Mouse (Mus musculus) heart, postnatal 4 days (tissue): Measurements from ENCODE around the gene Inka1. TPM values are rescaled to one million over a fixed set of nuclear protein-coding genes. Genes with fewer than 3 reads are reported as not detected.

Source experiments
- DNase-seq: peaks from one replicate; pipeline ENCODE4 v3.0.0; 2021
- total RNA-seq, 2 experiments: library from RNA; stranded (reverse); gene quantifications; 2 replicates each; pipeline ENCODE4 v1.2.3; 2021

Gene Inka1
- total RNA-seq, 2 experiments from 2014 or later, result 24.8 to 27.7 TPM

DNA sequence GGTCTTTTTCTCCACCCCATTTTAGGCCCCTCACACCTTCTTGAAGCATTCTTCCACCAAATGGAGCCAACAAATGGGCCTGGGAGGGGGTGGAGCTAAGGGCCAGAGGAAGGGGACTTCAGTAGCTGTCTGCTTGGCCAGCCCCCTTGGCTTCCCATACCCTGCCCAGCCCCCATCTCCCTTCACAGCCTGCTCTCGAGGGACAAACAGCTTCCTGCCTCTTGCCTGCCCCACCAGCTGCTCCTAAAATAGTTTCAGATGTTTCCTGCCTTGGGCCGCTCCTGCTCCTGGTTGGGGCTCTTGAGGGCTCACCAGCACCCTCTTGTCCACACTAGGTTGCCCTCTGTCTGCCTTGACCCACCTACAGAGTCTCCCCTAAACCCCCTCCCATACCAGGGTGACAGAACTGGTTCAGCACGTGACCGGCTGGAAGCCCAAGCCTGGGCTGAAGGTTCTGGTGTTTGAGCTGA lies 2.2 kb downstream of the Inka1 start:
- DNase-seq, result peak; percentile 92

DNA sequence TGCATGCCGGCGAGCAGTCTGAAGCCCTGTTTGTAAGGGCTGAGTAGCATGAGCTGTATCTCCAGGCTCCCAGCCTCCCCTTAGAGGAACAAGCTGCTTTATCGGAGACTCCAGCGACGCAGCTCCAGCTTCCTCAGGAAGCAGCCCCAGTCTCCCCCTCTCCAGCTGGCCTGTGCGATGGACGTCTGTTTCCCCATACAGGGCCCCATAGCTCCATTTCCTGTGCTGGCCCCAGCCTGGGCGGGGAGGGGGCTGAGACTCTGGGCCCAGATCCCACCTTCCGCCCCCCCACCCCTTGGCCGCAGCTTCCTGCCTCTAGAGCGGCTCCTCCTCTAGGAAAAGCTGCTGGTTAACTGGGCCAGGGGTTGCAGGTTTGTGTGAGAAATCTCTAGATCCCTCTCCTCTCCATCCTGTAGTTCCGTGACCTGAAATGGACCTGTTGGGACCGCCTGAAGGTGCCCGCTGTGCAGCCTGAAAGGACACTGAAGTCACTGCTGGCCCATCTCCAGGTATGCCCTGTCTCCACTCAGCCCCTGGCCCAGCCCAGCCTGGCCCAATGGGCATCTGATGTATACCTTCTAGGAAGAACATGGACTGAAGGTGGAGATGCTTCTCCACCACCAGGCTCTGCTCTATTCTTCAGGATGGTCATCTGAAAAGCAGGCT lies 2.9 kb downstream of the Inka1 start, which contains the start of gene Gm20661:
Gm20661 (plus strand) TSS at position 378 of the 666 bp plus-strand sequence.
- DNase-seq, result peak; percentile 88

DNA sequence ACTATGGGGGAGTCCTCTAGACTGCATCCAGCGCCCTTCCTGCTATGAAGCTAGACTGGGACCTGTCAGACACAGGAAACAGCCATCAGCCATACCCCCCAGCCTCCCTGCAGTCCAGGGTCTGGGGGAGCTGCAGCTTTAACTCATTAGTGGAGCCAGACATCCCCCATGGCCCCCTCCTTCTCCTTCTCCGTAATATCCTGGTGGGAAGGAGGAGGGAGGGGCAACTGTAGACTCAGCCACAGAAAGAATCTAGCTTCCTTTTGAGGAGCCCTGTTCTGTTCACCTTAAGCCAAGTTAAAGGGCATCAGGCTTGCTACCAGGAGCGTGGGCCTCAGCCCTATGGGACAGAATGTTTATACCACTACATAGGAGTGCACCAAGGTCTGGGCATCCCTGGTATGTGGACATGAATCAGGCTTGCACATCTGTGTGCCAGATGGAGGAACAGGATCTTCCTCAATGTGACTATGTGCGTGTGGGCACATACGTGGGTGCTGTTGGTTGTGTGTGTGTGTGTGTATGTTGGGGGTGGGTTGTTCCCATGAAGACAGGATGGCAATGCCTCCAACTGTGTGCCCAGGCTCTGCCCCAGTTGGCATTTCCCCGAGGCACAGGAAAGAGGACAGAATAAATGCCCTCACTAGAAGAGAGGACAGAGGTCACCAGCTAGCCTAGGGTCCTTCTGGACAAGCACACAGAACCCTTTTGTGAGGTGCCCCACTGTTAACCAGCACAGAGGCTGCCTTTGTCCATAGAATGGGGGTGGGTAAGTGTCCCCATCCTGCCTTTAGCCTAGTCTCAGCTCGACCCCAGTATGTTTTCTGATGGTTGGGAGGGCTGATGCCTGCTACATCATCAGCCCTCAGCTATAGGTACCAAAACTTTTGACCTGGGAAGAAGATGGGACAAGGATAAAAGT lies 3.7 kb downstream of the Inka1 start:
- peak; percentile 61 for DNase-seq

DNA sequence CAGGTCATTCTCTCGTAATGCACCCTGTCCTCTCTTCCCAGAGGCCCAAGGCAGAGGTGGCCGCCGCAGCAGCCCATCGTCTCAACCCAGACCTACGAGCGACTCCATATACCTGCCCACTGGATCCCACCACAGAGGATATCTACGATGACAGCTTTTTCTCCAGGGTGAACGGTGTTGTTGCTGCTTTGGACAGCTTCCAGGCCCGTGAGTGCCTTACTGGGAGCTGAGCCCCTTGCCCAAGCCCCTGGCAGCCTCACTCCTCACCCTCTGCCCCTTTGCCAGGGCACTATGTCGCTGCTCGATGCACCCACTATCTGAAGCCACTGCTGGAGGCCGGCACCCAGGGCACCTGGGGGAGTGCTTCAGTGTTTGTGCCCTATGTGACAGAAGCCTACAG lies 6.9 kb downstream of the Inka1 start:
- no peak for DNase-seq

DNA sequence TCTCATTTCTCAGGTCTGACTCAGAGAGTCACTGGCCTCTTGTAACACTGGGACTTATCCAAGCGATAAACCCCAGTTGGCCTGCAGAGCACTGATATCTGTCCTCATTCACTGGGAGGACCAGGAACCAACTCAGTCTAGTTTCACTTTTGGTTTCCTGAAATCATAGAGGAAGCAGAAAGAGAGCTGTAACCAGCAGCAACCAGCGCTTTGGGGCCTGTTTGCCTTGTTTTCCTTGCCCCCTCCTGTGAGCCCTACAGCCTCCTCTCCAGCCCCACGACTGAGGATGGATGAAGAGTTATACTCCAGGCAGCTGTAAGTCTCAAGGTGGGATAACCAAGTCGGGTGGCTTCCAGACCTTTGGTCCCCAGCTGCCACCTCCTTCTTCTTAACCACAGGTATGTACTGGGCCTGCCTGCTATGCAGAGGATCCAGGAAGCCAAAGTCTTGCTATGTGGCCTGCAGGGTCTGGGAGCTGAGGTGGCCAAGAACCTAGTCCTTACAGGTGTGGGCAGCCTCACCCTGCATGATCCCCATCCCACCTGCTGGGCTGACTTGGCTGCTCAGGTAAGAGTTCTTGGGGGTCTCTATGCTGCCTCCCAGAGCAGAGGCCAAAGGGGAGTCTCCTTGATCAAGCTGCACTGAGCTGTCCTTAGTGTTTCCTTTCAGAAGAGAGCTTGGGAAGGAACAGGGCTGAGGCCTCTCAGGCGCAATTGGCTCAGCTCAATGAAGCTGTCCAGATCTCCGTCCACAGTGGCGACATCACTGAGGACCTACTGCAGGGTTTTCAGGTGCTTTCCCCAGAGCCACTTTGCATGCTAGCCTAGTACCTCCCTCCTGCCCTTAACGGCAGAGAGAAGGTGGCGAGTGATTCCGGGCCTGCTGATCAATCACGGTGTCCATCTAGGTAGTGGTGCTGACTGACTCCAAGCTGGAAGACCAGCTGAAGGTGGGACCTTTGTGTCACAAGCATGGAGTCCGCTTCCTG lies 10.0 kb downstream of the Inka1 start, which contains the start of gene Uba7:
Uba7 (plus strand) TSS at position 107 of the 988 bp plus-strand sequence.
- DNase-seq, result peak; percentile 51

DNA sequence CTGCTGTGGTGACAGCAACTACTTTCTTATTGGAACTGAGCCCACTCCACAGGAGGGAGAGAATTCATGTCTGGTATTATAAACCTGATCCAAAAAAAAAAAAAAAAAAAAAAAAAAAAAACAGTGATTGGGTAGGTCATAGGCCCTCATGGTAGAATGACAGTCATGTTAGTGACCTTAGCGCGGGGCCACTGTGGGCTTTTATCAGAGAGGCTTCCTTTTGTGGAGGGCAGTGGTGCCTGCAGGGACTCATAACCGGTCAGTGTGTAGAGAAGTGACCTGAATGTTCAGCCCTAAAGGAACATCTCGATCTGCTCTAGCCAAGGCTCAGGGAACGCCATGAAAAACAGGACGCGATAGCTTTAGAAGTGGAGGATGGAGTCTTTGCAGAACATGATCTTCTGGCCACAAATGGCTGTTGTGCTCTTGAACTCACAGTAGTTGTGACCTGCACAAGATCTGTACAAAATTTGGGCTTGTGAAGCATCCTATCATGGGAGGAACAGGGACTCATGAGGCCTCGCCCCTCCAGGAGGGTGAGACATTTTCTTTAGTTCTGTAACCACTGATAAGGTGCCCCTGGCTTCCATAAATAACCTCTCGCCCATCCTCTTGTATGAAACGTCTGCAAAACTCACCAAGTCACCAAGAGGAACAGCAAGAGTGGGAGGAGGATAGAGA lies 11.0 kb downstream of the Inka1 start:
- no peak for DNase-seq

DNA sequence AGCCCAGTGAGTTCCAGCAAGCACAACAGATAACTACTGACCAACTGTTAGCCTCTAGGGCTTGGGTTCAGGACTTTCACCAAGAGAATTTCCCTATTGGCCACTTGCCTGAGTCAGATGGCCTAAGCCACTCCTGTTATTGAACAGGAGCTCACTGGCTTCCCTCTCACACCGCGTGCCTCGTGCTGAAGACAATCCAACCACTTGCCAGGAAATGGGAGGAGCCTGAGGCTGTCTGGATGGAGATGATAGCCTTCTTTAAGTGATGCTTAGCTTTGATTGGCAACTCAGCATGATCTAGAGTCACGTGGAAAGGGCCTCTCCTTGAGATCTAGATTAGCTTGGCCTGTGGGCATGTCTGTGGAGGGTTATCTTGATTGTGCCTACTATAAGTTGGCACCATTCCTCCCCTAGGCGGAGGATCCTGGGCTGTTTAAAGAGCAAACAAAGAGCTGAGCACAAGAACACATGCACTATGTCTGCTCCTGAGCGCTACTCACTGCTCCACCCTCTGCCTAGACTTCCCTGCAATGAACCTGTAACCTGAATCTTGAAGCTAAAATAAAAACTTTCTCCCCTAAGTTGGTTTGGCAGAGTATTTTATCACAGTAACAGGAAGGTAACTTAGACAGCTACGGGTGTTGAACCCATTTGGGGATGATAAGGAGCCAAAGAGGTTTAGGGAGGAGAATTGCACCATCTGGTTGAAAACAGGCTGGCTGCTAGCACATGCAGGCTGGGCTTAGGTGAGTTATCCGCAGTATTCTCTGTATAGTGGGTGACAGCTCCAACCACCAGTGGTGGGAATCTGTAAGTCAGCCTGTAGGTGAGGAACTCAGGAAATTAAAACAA lies 13.8 kb downstream of the Inka1 start:
- no peak for DNase-seq

DNA sequence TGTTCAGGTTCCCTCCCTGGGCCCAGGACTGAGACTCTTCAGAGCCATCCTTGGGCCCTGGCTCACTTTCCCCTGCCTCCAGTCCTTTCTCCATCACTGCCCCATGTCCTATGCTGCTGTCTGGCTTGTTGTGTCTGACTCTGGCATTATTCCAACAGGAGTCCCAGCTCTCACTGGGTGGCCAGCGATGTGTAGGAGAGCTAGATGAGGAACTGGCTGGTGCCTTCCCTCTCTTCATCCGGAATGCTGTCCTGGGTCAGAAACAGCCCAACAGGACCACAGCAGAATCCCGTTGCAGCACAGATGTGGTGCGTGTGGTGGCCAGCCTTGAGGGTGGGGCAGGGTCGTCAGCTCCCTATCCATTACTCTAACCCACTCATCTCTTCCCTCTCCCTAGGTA lies 15.4 kb downstream of the Inka1 start:
- DNase-seq, result no peak

DNA sequence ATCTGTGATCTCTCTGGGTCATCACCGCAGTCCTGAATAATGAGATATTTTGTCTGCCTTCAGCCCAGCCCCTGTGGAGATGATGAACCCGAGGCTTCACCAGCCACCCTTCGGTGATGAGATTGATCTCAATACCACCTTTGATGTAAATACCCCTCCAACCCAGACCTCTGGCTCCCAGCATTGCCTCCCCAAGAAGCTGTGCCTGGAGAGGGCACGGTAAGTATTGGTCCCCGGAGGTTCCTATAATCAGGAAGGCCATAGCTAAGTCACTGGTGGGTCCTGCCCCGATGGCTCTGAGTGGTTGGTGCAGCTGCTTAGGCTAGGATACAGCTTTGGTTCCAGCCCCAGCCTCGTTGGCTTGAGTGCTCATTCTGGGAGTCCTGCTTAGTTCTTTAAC lies 17.1 kb downstream of the Inka1 start:
- DNase-seq, result no peak

DNA sequence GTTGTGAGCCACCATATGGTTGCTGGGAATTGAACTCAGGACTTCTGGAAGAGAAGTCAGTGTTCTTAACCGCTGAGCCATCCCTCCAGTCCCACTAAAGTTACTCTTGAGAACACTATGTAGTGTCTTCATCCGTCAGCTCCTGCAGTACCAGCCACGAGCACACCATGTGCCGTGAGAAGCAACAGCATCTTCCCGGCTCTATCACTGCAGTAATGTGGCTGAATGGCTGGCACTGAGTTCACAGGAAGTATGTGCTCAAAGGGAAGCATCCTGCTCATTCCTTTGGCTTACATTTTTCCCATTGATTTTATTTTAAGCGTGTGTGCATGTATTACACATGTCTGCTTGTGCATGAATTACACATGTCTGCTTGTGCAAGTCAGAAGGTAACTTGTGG lies 18.2 kb downstream of the Inka1 start:
- no peak for DNase-seq

DNA sequence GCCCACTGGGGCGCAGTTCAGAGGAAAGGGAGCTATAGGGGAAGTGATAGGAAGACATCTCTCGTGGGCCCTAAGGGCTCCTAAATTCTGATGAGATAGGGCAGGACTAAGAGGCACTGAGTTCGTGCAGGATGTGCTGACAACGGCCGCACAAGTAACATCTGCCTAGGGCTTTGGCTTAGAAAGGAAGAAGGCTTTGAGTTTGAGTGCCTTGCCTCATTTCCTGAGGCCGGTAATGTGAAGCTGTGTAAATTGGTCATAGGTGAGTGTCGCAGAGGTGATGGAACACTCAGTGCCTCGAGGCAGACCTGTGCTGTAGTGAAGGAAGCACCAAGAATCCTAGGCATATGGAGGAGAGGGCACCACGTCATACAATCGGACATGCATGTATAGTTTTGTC lies 19.0 kb downstream of the Inka1 start:
- no peak for DNase-seq

DNA sequence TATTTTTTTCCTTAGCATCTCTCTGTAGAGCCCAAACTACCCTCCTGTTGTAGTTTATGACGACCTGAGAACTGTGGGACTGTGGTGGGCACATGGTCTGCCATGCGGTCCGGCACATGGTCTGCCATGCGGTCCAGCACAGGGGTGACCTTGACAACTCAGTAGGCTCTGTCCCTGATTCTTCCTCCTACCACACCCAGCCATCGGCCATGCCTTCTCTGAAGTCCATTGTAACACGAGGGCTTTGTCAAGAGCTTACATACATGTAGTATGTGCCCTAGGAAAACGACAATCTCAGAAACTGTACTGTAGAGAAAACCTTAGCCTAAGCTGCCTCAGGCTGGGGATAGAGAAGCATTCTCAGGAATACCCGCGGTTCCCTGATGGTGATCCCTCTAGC lies 21.0 kb downstream of the Inka1 start:
- DNase-seq, result no peak

DNA sequence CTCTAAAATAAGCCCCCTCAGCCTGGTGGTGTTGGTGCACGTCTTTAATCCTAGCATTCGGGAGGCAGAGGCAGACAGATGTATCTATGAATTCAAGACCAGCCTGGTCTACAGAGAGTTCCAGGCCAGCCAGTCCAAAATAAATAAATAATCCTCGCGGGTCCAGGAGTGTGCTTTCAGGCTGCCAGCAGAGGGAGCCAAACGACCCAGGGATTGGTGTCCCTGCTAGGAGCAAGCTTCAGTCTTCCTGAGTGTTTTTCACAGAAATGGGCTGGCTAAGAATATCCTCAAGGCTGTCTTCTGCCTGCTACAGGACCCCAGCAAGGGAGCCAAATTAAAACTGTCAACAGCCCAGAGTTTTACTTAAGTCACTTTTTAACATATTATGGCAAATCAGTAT lies 22.0 kb downstream of the Inka1 start:
- DNase-seq, result peak; percentile 94

DNA sequence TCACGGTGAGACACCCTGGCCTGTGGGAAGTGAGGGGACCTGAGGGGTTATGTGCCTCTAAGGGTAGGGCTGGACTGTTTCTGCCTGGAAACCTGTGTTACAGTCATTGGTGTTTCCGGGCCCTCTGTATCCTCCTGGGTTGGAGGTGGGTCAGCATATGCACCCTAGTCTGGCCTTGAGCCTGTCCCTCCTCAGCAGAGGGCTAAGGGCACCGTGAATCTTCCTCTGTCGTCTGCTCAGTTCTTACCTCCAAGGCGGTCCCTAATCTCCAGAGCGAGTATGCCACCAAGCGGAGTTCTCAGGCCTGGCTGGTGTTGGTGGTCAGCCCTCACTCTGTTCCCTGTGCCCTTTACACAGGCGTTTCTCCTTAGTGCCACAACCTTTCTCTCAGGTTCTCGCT lies 22.8 kb downstream of the Inka1 start:
- DNase-seq, result no peak

DNA sequence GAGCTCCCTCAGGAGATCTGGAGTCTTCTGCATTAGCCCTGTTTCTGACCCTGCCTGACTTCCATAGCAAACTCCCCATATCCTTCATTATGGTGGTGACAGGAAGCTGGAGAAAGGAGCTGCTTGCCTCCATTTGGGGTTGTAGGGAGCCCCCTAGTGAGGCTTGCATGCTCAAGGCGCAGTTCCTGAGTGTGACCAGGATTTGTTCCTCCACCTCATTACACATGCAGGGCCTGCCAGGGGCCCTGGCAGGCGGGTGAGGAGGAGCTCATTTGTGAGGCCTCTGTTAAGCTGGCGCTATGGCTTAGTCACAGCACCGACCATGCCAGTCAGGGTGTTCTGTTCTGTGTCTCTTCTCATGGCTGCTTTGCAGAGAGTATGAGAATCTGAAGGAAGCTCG lies 23.8 kb downstream of the Inka1 start:
- peak; percentile 47 for DNase-seq

DNA sequence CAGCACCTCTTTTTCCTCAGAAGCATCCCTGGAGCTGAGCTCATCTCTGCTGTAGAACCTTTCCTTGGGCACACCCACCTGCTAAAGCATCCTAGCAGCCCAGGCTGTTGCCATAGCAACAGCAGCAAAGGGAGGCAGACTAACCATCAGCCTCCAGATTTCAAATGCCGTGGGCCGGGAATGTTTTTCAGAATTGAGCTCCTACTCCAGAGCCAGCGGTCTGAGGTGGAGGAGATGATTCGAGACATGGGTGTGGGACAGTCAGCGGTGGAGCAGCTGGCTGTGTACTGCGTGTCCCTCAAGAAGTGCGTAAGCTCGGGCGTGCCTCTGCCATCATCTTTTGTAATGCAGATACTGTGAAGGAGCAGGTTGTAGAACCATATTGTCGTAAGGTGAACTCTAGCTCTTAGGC lies 24.3 kb downstream of the Inka1 start:
- DNase-seq, result no peak

DNA sequence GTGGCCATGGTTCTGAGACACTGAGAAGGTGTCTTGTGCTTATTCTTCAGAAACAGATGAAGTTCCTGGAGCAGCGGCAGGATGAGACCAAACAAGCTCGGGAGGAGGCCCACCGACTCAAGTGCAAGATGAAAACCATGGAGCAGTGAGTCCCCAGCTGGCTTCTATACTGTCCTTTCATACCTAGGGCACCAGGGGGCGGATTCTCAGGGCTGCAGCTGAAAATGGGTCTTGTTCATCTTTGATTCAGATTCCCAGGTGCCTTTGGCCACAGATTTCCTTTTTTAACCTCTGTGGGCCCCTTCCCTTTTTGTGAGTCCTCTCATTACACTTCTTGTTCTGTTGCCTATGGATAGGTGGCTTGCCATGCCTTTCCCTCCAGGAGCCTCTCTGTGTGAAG lies 24.8 kb downstream of the Inka1 start:
- no peak for DNase-seq

DNA sequence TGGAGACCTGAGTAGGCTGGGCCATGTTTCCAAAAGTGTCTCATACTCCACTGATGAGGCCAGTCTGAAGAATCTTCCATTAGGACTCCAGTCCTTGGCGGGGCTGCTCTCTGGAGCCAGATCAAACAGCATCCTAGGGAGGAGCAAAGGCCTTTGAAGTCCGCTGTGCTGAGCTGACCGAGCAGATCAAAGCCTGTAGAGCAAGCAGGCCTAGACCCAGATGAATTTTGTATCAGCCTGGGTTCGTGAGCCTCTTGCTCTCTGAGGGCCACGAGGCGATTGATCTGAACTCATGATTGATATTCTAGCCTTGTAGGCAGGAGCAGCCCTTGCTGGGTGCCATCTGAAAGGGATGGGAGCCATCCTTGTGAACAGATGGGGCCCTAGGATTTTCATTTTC lies 25.8 kb downstream of the Inka1 start:
- DNase-seq, result no peak

DNA sequence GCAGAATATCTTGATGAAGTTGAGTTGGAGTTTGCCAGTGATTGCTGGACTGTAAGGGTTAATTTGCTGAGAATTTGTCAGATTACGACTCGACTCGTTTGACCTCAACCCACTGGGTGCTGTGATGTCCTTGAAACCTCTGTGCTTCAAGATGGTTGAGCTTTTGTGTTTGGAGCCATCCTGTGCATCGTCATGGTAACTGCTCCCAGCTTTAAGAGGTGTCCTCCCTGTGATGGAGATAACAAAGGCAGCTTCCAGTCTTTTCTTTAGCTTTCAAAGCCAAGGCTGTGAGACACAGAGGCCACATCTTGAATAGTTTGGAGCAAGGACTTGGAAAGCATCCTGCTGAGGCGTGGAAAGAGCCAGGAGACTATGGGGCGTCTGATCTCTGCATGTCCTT lies 28.5 kb downstream of the Inka1 start:
- no peak for DNase-seq

DNA sequence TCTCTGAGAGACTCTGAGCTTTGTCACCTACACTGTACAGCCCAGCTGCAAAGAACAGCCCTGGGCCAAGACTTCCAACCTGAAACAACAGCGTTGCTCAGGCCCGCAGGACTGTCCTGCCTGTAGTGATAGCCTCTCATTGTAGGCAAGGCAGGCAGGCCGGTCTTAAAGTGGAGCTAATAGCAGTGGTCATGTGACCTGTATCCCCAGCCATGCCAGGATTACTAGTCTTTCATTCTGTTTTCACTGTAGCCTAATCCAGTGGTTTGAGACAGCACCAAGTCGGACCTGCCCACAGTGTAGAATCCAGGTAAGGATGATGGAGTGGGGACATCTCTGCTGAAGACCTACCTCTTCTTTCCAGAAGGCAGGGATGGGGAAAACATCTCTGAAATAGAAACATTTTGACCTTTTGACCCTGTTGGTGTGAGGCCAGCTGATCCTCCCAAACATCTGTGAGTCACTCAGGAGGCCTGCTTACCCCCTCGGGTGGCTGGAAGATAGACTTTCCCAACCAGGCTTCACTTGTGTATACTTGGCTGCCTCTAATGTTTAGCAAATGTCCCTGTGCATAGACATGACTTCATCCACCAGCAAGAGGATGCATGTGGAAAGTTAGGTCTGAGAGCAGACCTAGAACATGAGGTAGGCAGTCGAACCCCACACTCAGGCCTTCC lies 29.9 kb downstream of the Inka1 start:
- no peak for DNase-seq
